Mouse (Mus musculus) liver, adult 2 months (tissue): ENCODE results near the gene Gm14569. TPM values are rescaled to one million over a fixed set of nuclear protein-coding genes. Genes with fewer than 3 reads are reported as not detected.

ENCODE experiments used
- DNase-seq: peaks from one replicate; pipeline ENCODE4 v3.0.0-alpha.2; 2011; ENCODE audit warnings: low read depth, low spot score; ENCODE audit errors: extremely low read depth
- H3K27ac ChIP-seq: fragments of 200-500 bp; replicated peaks from 2 replicates; pipeline ENCODE4 v1.5.1; 2012; ENCODE audit warnings: low read depth, mild to moderate bottlenecking, control low read depth, inconsistent platforms, low read length; ENCODE audit not compliant: insufficient read depth
- H3K27me3 ChIP-seq: fragments of 200-500 bp; 2 replicates; pipeline ENCODE4 v1.6.1; 2012; ENCODE audit warnings: mild to moderate bottlenecking, moderate library complexity, low read length, inconsistent platforms; ENCODE audit not compliant: control insufficient read depth, insufficient read depth
- H3K36me3 ChIP-seq: fragments of 200-500 bp; 2 replicates; pipeline ENCODE4 v1.6.1; 2012; ENCODE audit warnings: low read length, inconsistent platforms; ENCODE audit not compliant: control insufficient read depth, insufficient read depth
- H3K4me1 ChIP-seq: fragments of 200-500 bp; 2 replicates; pipeline ENCODE4 v1.6.1; 2011; ENCODE audit warnings: low read length; ENCODE audit not compliant: control insufficient read depth, insufficient read depth
- H3K4me3 ChIP-seq: fragments of 200-500 bp; 2 replicates; pipeline ENCODE4 v1.5.1; 2011; ENCODE audit warnings: low read depth, mild to moderate bottlenecking, control low read depth, low read length, moderate library complexity; ENCODE audit not compliant: insufficient read depth
- H3K79me2 ChIP-seq: fragments of 200-500 bp; 2 replicates; pipeline ENCODE4 v1.6.1; 2012; ENCODE audit warnings: inconsistent platforms, mild to moderate bottlenecking, low read length, moderate library complexity; ENCODE audit not compliant: control insufficient read depth, insufficient read depth
- H3K9ac ChIP-seq: fragments of 200-500 bp; 2 replicates; pipeline ENCODE4 v1.6.1; 2012; ENCODE audit warnings: low read depth, mild to moderate bottlenecking, control low read depth, inconsistent platforms, low read length
- CTCF ChIP-seq: fragments of 200-500 bp; IDR thresholded peaks from 2 replicates; pipeline ENCODE4 v1.5.1; 2011; ENCODE audit warnings: low read depth, low read length, control low read depth
- POLR2A ChIP-seq: fragments of 200-500 bp; IDR thresholded peaks from 2 replicates; pipeline ENCODE4 v1.6.1; 2011; ENCODE audit warnings: low read length, control low read depth; ENCODE audit not compliant: insufficient read depth; ENCODE audit errors: extremely low read depth
- WGBS: fragments of 180-500 bp; shearing (Covaris S2); methylation state at CpG from one replicate; pipeline ENCODE4 v1.1.7; 2018; 5-methylcytosine and 5-hydroxymethylcytosine counted together
- polyA plus RNA-seq: library from polyadenylated mRNA; depleted of rRNA; stranded (reverse); fragments of >200 nt; gene quantifications from 2 replicates; pipeline ENCODE4 v1.2.3, GENCODE M21; 2012
- total RNA-seq: library from RNA; depleted of rRNA; stranded (reverse); fragments of >200 nt; gene quantifications from 2 replicates; pipeline ENCODE4 v1.2.3, GENCODE M21; 2014

Gm14569 gene
- total and polyA plus RNA-seq, 2 experiments: not detected

GRCm38 (mm10) chrX:36513231-36513630 lies 21.6 kb upstream of the Gm14569 start:
- H3K27ac ChIP-seq: no peak overlapping the region
- no peaks in the 10 kb centered on the region for H3K36me3 ChIP-seq
- peak; percentile 3 for DNase-seq
- no peak for TF ChIP-seq CTCF
- no peak overlapping the region for H3K4me3 ChIP-seq
- H3K9ac ChIP-seq: no peak overlapping the region
- WGBS: 47% methylated on average over 9 of the region's 9 CpGs
- H3K27me3 ChIP-seq: no peaks in the 10 kb centered on the region
- H3K4me1 ChIP-seq: no peaks in the 10 kb centered on the region
- H3K79me2 ChIP-seq: no peaks in the 10 kb centered on the region

- H3K4me1 ChIP-seq: no peaks in the 10 kb centered on the region
- no peaks in the 10 kb centered on the region for H3K79me2 ChIP-seq
- peak; percentile 22 for DNase-seq
- H3K27me3 ChIP-seq: no peaks in the 10 kb centered on the region
- TF ChIP-seq CTCF: peak; percentile 54
- TF ChIP-seq POLR2A: no peak
- no peaks in the 10 kb centered on the region for H3K36me3 ChIP-seq
- H3K4me3 ChIP-seq: no peak overlapping the region
- WGBS: 25% methylated on average over 6 of the region's 6 CpGs
- no peak overlapping the region for H3K27ac ChIP-seq
- H3K9ac ChIP-seq: no peak overlapping the region
Observed at GRCm38 (mm10) chrX:36506863-36507262, 15.2 kb upstream of the Gm14569 start.

- Histone ChIP-seq H3K36me3 (no peaks in the 10 kb centered on the region), H3K4me1 (no peaks in the 10 kb centered on the region), H3K27ac (no peak overlapping the region), H3K27me3 (no peaks in the 10 kb centered on the region), H3K9ac (no peak overlapping the region), H3K4me3 (no peak overlapping the region), H3K79me2 (no peaks in the 10 kb centered on the region)
- TF ChIP-seq POLR2A (no peak), CTCF (0 out of 2 replicates have a peak, but pooled peaks have one; percentile 18)
- peak; percentile 44 for DNase-seq
- WGBS: 20% methylated on average over 3 of the region's 3 CpGs
Observed at GRCm38 (mm10) chrX:36489506-36489905, 2.1 kb downstream of the Gm14569 start.

GRCm38 (mm10) chrX:36487996-36488395 lies 3.6 kb downstream of the Gm14569 start:
- no peak overlapping the region for H3K27ac ChIP-seq
- H3K79me2 ChIP-seq: no peaks in the 10 kb centered on the region
- no peaks in the 10 kb centered on the region for H3K36me3 ChIP-seq
- WGBS: 42% methylated on average over 7 of the region's 7 CpGs
- H3K27me3 ChIP-seq: no peaks in the 10 kb centered on the region
- TF ChIP-seq CTCF (peak; percentile 38), POLR2A (no peak)
- no peak overlapping the region for H3K4me3 ChIP-seq
- no peak overlapping the region for H3K9ac ChIP-seq
- H3K4me1 ChIP-seq: no peaks in the 10 kb centered on the region
- DNase-seq: peak; percentile 3

- no peak for DNase-seq
- TF ChIP-seq POLR2A (no peak), CTCF (no peak)
- H3K27ac ChIP-seq: no peak overlapping the region
- no peaks in the 10 kb centered on the region for H3K36me3 ChIP-seq
- no peaks in the 10 kb centered on the region for H3K79me2 ChIP-seq
- H3K4me3 ChIP-seq: no peak overlapping the region
- H3K27me3 ChIP-seq: no peaks in the 10 kb centered on the region
- H3K9ac ChIP-seq: no peak overlapping the region
- H3K4me1 ChIP-seq: no peaks in the 10 kb centered on the region
- WGBS: 87% methylated on average over 3 of the region's 3 CpGs
Observed at GRCm38 (mm10) chrX:36474873-36475272, 16.8 kb downstream of the Gm14569 start.

- Histone ChIP-seq H3K4me3 (no peak overlapping the region), H3K27ac (no peak overlapping the region), H3K79me2 (no peaks in the 10 kb centered on the region), H3K4me1 (no peaks in the 10 kb centered on the region), H3K27me3 (no peaks in the 10 kb centered on the region), H3K9ac (no peak overlapping the region), H3K36me3 (no peaks in the 10 kb centered on the region)
- WGBS: 57% methylated on average over 6 of the region's 6 CpGs
- TF ChIP-seq CTCF (no peak), POLR2A (no peak)
- DNase-seq: peak; percentile 5
Observed at GRCm38 (mm10) chrX:36474103-36474751, 17.4 kb downstream of the Gm14569 start.
